8 mouse cellular contexts compared by ENCODE assay signal in genomic region chr9:13296274-13297121, GRCm38 (mm10). TPM values are rescaled to one million over a fixed set of nuclear protein-coding genes. Genes with fewer than 3 reads are reported as not detected.
A peak's percentile ranks its signal among the peaks of the same experiment; 100 is the strongest.
DNase-seq lines count a peak whose midpoint lies in the region; ATAC-seq lines count a peak whose summit lies in the region.

No protein-coding gene starts in this region.

- no peaks in the 10 kb centered on the region for H3K9me3 ChIP-seq in hindbrain, embryonic 14.5 days (ENCODE audit: control insufficient read depth, low read length)

- H3K27ac ChIP-seq in hindbrain, embryonic 14.5 days, result peak overlapping the region; percentile 72

- H3K4me3 ChIP-seq in hindbrain, embryonic 14.5 days (replicated peaks; ENCODE audit: low read length), result peak overlapping the region; percentile 60

- H3K27me3 ChIP-seq in hindbrain, embryonic 14.5 days (ENCODE audit: control insufficient read depth, insufficient read depth, low read length), result no peaks in the 10 kb centered on the region

- under 1% methylated on average over 28 of the region's 28 CpGs for WGBS in hindbrain, embryonic 14.5 days

- DNase-seq in T-cell, adult 2 months (ENCODE audit: low spot score), result peak; percentile 93
- peak; percentile 86 to 89 for DNase-seq in cerebellum, postnatal 25 days
- DNase-seq in frontal cortex, postnatal 25 days (ENCODE audit: low spot score in 2 of 2), result peak; percentile 68 to 76
- peak; percentile 75 for DNase-seq in hindbrain, embryonic 14.5 days (ENCODE audit: low spot score)
- DNase-seq in left cerebral cortex, adult 11 months (ENCODE audit: low spot score), result peak; percentile 85
- peak; percentile 95 for DNase-seq in lung, postnatal 36 days
- peak; percentile 93 for DNase-seq in retina, embryonic 14.5 days (ENCODE audit: low spot score)
- DNase-seq in thymus, postnatal 36 days, result peak; percentile 85 to 90

- peak overlapping the region; percentile 84 for H3K9ac ChIP-seq in hindbrain, embryonic 14.5 days

- H3K4me2 ChIP-seq in hindbrain, embryonic 14.5 days (replicated peaks), result peak overlapping the region; percentile 96

- ATAC-seq in hindbrain, embryonic 14.5 days (ENCODE audit: low FRiP score), result peak; percentile 91

- H3K36me3 ChIP-seq in hindbrain, embryonic 14.5 days (replicated peaks; ENCODE audit: control insufficient read depth, insufficient read depth), result no peaks in the 10 kb centered on the region

- peaks cover 40% of the 10 kb centered on the region for H3K4me1 ChIP-seq in hindbrain, embryonic 14.5 days (replicated peaks; ENCODE audit: control insufficient read depth, insufficient read depth, low read length)

RNA-seq across cellular contexts. Expression of gene Maml2, which starts 1.3 kb away (rescaled TPM):
- polyA plus RNA-seq in hindbrain, embryonic 14.5 days (2014; fragmentation: Nextera tagmentation; extraction: Ambion mirVana), result 10.8 and 11.6 TPM in 2 replicates

RNA-seq across cellular contexts. Expression of gene Ccdc82, which starts 49.7 kb away (rescaled TPM):
- polyA plus RNA-seq in hindbrain, embryonic 14.5 days (2014; fragmentation: Nextera tagmentation; extraction: Ambion mirVana), result 15.6 and 17.7 TPM in 2 replicates

RNA-seq across cellular contexts. Expression of gene Jrkl, which starts 50.9 kb away (rescaled TPM):
- polyA plus RNA-seq in hindbrain, embryonic 14.5 days (2014; fragmentation: Nextera tagmentation; extraction: Ambion mirVana), result 9.6 and 10.2 TPM in 2 replicates

Comparison
In these comparisons a context has a peak if more than half of its experiments do, and no peak if none do; other contexts are left out.
1. Peak in every context shown above with its lines: DNase-seq, ATAC-seq, H3K4me3 ChIP-seq and H3K27ac ChIP-seq.